Mouse (Mus musculus) hindbrain, embryonic 11.5 days (tissue): ENCODE measurements around the gene Agap3. TPM values are rescaled to one million over a fixed set of nuclear protein-coding genes. Genes with fewer than 3 reads are reported as not detected.

ENCODE experiments used
- polyA plus RNA-seq: library from polyadenylated mRNA; unstranded; fragments of >200 nt; fragmentation: Nextera tagmentation; extraction: Ambion mirVana; gene quantifications from 2 replicates; pipeline ENCODE4 v1.2.1, GENCODE M21; 2014

The Agap3 gene
- polyA plus RNA-seq, 1 experiment from 2014 or later: 38.8 TPM

Other genes with a start within 250 kb of the Agap3 start
- gene Kcnh2, start 100.6 kb upstream of the Agap3 start, polyA plus RNA-seq: 11.9 and 12.3 TPM in 2 replicates
- 4.5 and 5.2 TPM in 2 replicates for gene Nos3, start 87.4 kb upstream of the Agap3 start, polyA plus RNA-seq
- gene Atg9b, start 60.0 kb upstream of the Agap3 start, polyA plus RNA-seq: 0.12 and 0.28 TPM in 2 replicates
- gene Abcb8, start 58.5 kb upstream of the Agap3 start, polyA plus RNA-seq: 29.7 and 31.7 TPM in 2 replicates
- gene Asic3, start 38.8 kb upstream of the Agap3 start, polyA plus RNA-seq: 0.52 and 0.88 TPM in 2 replicates
- 56.3 and 62.4 TPM in 2 replicates for gene Cdk5, start 28.6 kb upstream of the Agap3 start, polyA plus RNA-seq
- 14.3 and 17.9 TPM in 2 replicates for gene Slc4a2, start 28.3 kb upstream of the Agap3 start, polyA plus RNA-seq
- gene Fastk, start 6.9 kb upstream of the Agap3 start, polyA plus RNA-seq: 86.7 and 88.5 TPM in 2 replicates
- 30.0 and 33.6 TPM in 2 replicates for gene Tmub1, start 4.3 kb upstream of the Agap3 start, polyA plus RNA-seq
- 1.0 and 1.9 TPM in 2 replicates for gene Gbx1, start 75.0 kb downstream of the Agap3 start, polyA plus RNA-seq
- 0.20 and 0.33 TPM in 2 replicates for gene Asb10, start 88.8 kb downstream of the Agap3 start, polyA plus RNA-seq
- gene 4931409K22Rik, start 104.6 kb downstream of the Agap3 start, polyA plus RNA-seq: 0.14 TPM in 1 of 2 replicates, not detected in the other
- 121 and 136 TPM in 2 replicates for gene Abcf2, start 125.3 kb downstream of the Agap3 start, polyA plus RNA-seq
- 8.6 and 8.7 TPM in 2 replicates for gene Chpf2, start 134.6 kb downstream of the Agap3 start, polyA plus RNA-seq
- 42.3 and 45.9 TPM in 2 replicates for gene Smarcd3, start 172.2 kb downstream of the Agap3 start, polyA plus RNA-seq
- gene Nub1, start 233.4 kb downstream of the Agap3 start, polyA plus RNA-seq: 36.0 and 37.3 TPM in 2 replicates